Mouse (Mus musculus): Measurements from ENCODE around the gene Unc93a. TPM values are rescaled to one million over a fixed set of nuclear protein-coding genes. Genes with fewer than 3 reads are reported as not detected.
"Not testable (repeated sequence)": the region's sequence is repeated elsewhere in the genome, so short reads cannot be mapped to it uniquely, and the experiment has no call there.

The Unc93a gene
- not detected for total RNA-seq (2021)

- DNase-seq (ENCODE audit: extremely low spot score in 1 of 2, low spot score in 1 of 2): not testable (repeated sequence)
These were observed at the start of gene Unc93a for GRCm38 (mm10) chr17:13131710-13132109. TSS of gene Unc93a (minus strand) at chr17:13131810.

- DNase-seq (ENCODE audit: extremely low spot score in 1 of 2, low spot score in 1 of 2): not testable (repeated sequence)
These were observed 48.9 kb upstream of the Unc93a start for GRCm38 (mm10) chr17:13180491-13180890.

- DNase-seq (ENCODE audit: extremely low spot score in 1 of 2, low spot score in 1 of 2): not testable (repeated sequence)
These were observed 47.4 kb upstream of the Unc93a start for GRCm38 (mm10) chr17:13179021-13179420.

- DNase-seq (ENCODE audit: extremely low spot score in 1 of 2, low spot score in 1 of 2): not testable (repeated sequence)
These were observed 46.2 kb upstream of the Unc93a start for GRCm38 (mm10) chr17:13177796-13178195.

- not testable (repeated sequence) for DNase-seq (ENCODE audit: extremely low spot score in 1 of 2, low spot score in 1 of 2)
These were observed 44.0 kb upstream of the Unc93a start for GRCm38 (mm10) chr17:13175609-13176008.

GRCm38 (mm10) chr17:13174029-13174428, 42.4 kb upstream of the Unc93a start:
- not testable (repeated sequence) for DNase-seq (ENCODE audit: extremely low spot score in 1 of 2, low spot score in 1 of 2)

GRCm38 (mm10) chr17:13173578-13173977, 42.0 kb upstream of the Unc93a start:
- DNase-seq (ENCODE audit: extremely low spot score in 1 of 2, low spot score in 1 of 2): not testable (repeated sequence)

GRCm38 (mm10) chr17:13146128-13146527, 14.5 kb upstream of the Unc93a start:
- not testable (repeated sequence) for DNase-seq (ENCODE audit: extremely low spot score in 1 of 2, low spot score in 1 of 2)

- DNase-seq (ENCODE audit: extremely low spot score in 1 of 2, low spot score in 1 of 2): not testable (repeated sequence)
These were observed 13.1 kb upstream of the Unc93a start for GRCm38 (mm10) chr17:13144580-13145215.

- not testable (repeated sequence) for DNase-seq (ENCODE audit: extremely low spot score in 1 of 2, low spot score in 1 of 2)
These were observed 11.1 kb upstream of the Unc93a start for GRCm38 (mm10) chr17:13142665-13143064.

- not testable (repeated sequence) for DNase-seq (ENCODE audit: extremely low spot score in 1 of 2, low spot score in 1 of 2)
These were observed 3.7 kb upstream of the Unc93a start for GRCm38 (mm10) chr17:13135356-13135755.

GRCm38 (mm10) chr17:13132352-13132751, 742 bp upstream of the Unc93a start:
- DNase-seq (ENCODE audit: extremely low spot score in 1 of 2, low spot score in 1 of 2): not testable (repeated sequence)

GRCm38 (mm10) chr17:13129737-13130465, 1.7 kb downstream of the Unc93a start:
- DNase-seq (ENCODE audit: extremely low spot score in 1 of 2, low spot score in 1 of 2): not testable (repeated sequence)

- DNase-seq (ENCODE audit: extremely low spot score in 1 of 2, low spot score in 1 of 2): not testable (repeated sequence)
These were observed 2.3 kb downstream of the Unc93a start for GRCm38 (mm10) chr17:13129324-13129723.

GRCm38 (mm10) chr17:13124241-13124640, 7.4 kb downstream of the Unc93a start:
- DNase-seq (ENCODE audit: extremely low spot score in 1 of 2, low spot score in 1 of 2): not testable (repeated sequence)

GRCm38 (mm10) chr17:13123308-13124038, 8.1 kb downstream of the Unc93a start:
- DNase-seq (ENCODE audit: extremely low spot score in 1 of 2, low spot score in 1 of 2): not testable (repeated sequence)

GRCm38 (mm10) chr17:13112504-13113291, 18.9 kb downstream of the Unc93a start:
- not testable (repeated sequence) for DNase-seq (ENCODE audit: extremely low spot score in 1 of 2, low spot score in 1 of 2)

GRCm38 (mm10) chr17:13106563-13106962, 25.0 kb downstream of the Unc93a start:
- DNase-seq (ENCODE audit: extremely low spot score in 1 of 2, low spot score in 1 of 2): not testable (repeated sequence)

GRCm38 (mm10) chr17:13092960-13093359, 38.6 kb downstream of the Unc93a start:
- DNase-seq (ENCODE audit: extremely low spot score in 1 of 2, low spot score in 1 of 2): not testable (repeated sequence)

All from layer of hippocampus, postnatal 25 days (tissue).